Mouse (Mus musculus) hindbrain, embryonic 13.5 days (tissue): ENCODE results near the gene Rasal3. TPM values are rescaled to one million over a fixed set of nuclear protein-coding genes. Genes with fewer than 3 reads are reported as not detected.
A peak's percentile ranks its signal among the peaks of the same experiment; 100 is the strongest.

Experiments used
- ATAC-seq: fragments of 200-750 bp; cut with Nextera tagmentation; 2 replicates; pipeline ENCODE4 v1.8.0; 2017; ENCODE audit warnings: moderate TSS enrichment; ENCODE audit not compliant: low FRiP score
- H3K27ac ChIP-seq: fragments of 300-500 bp; sonication (generic); 2 replicates; pipeline ENCODE4 v1.5.1; 2015; ENCODE audit warnings: inconsistent platforms, mild to moderate bottlenecking, moderate library complexity
- H3K27me3 ChIP-seq: fragments of 300-500 bp; sonication (generic); 2 replicates; pipeline ENCODE4 v1.6.1; 2015; ENCODE audit warnings: mild to moderate bottlenecking, inconsistent platforms
- H3K36me3 ChIP-seq: fragments of 300-500 bp; sonication (generic); 2 replicates; pipeline ENCODE4 v1.6.1; 2015; ENCODE audit warnings: mild to moderate bottlenecking, inconsistent platforms
- H3K4me1 ChIP-seq: fragments of 300-500 bp; sonication (generic); replicated peaks from 2 replicates; pipeline ENCODE4 v1.6.1; 2015; ENCODE audit warnings: inconsistent platforms
- H3K4me2 ChIP-seq: fragments of 300-500 bp; sonication (generic); 2 replicates; pipeline ENCODE4 v1.6.1; 2015; ENCODE audit warnings: inconsistent platforms, mild to moderate bottlenecking, moderate library complexity
- H3K4me3 ChIP-seq: fragments of 300-500 bp; sonication (generic); 2 replicates; pipeline ENCODE4 v1.5.1; 2015; ENCODE audit warnings: mild to moderate bottlenecking, inconsistent platforms
- H3K9ac ChIP-seq: fragments of 300-500 bp; sonication (generic); 2 replicates; pipeline ENCODE4 v1.6.1; 2015; ENCODE audit warnings: mild to moderate bottlenecking, inconsistent platforms
- H3K9me3 ChIP-seq: fragments of 300-500 bp; sonication (generic); 2 replicates; pipeline ENCODE4 v1.6.1; 2016; ENCODE audit warnings: inconsistent platforms
- WGBS: fragments of 180-500 bp; shearing (Covaris S2); methylation state at CpG from one replicate; pipeline ENCODE4 v1.1.7; 2015; 5-methylcytosine and 5-hydroxymethylcytosine counted together
- microRNA-seq: library from miRNA; unstranded; fragments of <30 nt; microRNA quantifications from one replicate; pipeline ENCODE4, GENCODE M21; 2016
- polyA plus RNA-seq: library from polyadenylated mRNA; unstranded; fragments of >200 nt; fragmentation: Nextera tagmentation; extraction: Ambion mirVana; gene quantifications from 2 replicates; pipeline ENCODE4 v1.2.1, GENCODE M21; 2015

Gene Rasal3
- polyA plus RNA-seq, 1 experiment from 2014 or later, result 0.62 TPM

DNA sequence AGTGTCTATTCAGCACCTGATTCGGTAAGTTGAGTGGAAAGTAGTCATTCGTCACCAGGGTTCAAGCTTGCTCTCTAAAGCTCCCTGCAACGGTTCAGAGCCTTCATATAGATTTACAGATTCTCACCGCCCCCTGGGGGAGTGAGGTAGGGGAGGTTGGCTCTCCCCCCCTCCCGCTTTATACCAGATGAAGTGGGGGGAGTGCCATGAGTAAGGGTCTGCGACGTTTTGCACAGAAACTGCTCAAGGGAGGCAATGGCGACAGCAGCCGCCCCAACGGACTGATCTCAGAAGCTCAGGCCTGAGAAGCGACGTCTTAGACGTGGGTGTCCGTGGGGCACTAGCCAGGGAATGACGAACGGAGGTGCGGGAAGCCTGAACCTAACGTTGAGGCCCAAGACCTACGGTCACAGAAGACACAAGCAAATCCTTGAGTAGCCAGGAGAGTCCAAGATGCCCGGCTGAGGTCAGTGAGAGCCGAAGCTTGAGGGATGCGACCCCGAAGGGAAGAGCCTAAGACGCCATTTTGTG is 53.5 kb downstream of the Rasal3 start:
- ATAC-seq, result no peak; the same call in none of the 2 replicates

DNA sequence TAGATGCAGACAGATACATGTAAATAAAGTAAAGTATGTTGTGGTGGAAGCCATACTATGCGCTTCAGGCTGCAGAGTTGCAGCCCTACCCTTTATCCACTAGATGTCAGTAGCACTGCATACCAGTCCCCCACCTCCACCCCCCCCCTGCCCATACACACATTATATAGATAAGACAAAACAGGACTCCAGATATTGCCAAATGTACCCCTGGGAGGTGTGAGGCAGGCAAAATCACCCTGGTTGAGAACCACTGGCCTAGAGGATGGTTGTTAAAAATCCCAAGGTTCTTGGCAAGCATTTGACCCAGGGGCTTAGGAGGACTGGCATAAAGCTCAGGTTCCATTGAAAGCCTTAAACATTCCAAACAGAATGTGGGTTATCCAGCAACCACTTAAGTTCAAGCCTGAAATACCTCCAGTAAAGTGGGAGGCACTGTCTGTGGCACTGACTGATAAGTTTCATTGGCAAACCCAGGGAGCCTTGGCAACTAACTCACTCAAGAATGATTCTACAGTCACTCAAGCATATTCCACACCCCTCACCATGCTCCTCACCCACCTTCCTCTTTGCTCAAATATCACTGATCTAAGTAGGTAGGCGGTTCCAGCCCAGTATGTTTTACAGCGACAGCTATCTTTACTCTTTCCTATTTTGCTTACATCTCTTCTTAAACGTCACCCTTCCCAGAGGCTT is 54.2 kb downstream of the Rasal3 start:
- Histone ChIP-seq H3K27me3 (no peaks in the 10 kb centered on the region), H3K4me1 (peaks cover 34% of the 10 kb centered on the region), H3K36me3 (peaks cover 11% of the 10 kb centered on the region), H3K27ac (peak overlapping the region; percentile 91), H3K4me2 (peak overlapping the region; percentile 89), H3K4me3 (peak overlapping the region; percentile 87), H3K9ac (peak overlapping the region; percentile 91), H3K9me3 (no peaks in the 10 kb centered on the region)
- 6% methylated on average over 4 of the region's 4 CpGs for WGBS
- no peak for ATAC-seq

More for the DNA sequence above, 53.5 kb downstream of the Rasal3 start:
- Histone ChIP-seq H3K4me2 (peak overlapping the region; percentile 89), H3K9ac (peak overlapping the region; percentile 91), H3K36me3 (peaks cover 14% of the 10 kb centered on the region), H3K27ac (peak overlapping the region; percentile 91), H3K9me3 (no peaks in the 10 kb centered on the region), H3K27me3 (no peaks in the 10 kb centered on the region), H3K4me3 (peak overlapping the region; percentile 87), H3K4me1 (peaks cover 41% of the 10 kb centered on the region)
- WGBS, result under 1% methylated on average over 24 of the region's 24 CpGs

DNA sequence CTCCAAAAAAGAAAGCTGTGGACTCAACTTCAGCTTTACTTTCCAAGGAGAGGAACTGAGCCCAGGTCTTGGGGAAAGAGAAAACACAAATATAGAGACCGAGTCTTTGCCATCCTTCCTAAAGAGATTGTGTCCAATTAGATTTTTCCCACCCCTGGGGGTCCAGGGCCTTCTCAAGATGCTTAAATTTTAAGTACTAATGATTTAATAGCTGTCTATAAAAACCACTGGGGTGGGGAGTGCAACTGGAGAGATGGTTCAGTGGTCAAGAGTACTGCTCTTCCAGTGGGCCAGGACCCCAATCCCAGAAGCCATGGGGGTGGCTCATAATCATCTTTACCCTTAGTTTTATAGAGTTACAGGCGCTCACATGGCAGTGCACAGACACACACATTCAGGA is 55.0 kb downstream of the Rasal3 start:
- Histone ChIP-seq H3K27ac (no peak overlapping the region), H3K9me3 (no peaks in the 10 kb centered on the region), H3K4me2 (peak overlapping the region; percentile 89), H3K36me3 (peaks cover 11% of the 10 kb centered on the region), H3K27me3 (no peaks in the 10 kb centered on the region), H3K9ac (peak overlapping the region; percentile 91; the same call in 1 of the 2 replicates), H3K4me3 (no peak overlapping the region), H3K4me1 (peaks cover 32% of the 10 kb centered on the region)
- no peak for ATAC-seq
- 93% methylated on average over 2 of the region's 2 CpGs for WGBS

DNA sequence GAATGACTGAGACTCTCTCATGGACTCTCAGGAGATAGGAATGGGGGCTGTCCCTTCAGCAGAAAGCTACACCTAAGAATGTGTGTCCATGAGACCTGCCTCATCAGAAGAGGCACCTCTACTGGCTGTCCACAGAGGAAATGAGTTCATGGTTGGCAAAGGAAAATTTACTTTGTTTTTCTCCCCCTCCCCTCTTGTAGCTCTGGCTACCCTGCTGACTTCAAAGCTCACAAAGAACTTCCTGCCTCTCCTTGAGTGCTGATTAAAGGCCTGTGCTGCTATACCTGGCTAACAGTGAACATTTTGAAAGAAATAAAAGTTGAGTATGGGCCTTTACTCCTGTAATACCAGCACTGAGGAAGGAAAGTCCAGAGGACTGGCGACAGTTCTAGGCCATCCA is 62.3 kb downstream of the Rasal3 start:
- no peak for ATAC-seq
- Histone ChIP-seq H3K4me2 (no peak overlapping the region), H3K4me1 (no peaks in the 10 kb centered on the region), H3K9ac (no peak overlapping the region), H3K4me3 (no peak overlapping the region), H3K9me3 (no peaks in the 10 kb centered on the region), H3K27ac (no peak overlapping the region), H3K36me3 (peaks cover 53% of the 10 kb centered on the region), H3K27me3 (no peaks in the 10 kb centered on the region)
- WGBS, result 97% methylated on average over 1 of the region's 1 CpGs

Small RNAs within 50 kb of the gene (microRNA-seq; reads per million reads assigned to microRNA genes)
- not detected for gene Gm22201

Other genes with a start within 250 kb of the Rasal3 start
- gene Notch3, start 236.7 kb downstream of the Rasal3 start, polyA plus RNA-seq, result 8.2 and 8.6 TPM in 2 replicates
- 0.10 and 0.23 TPM in 2 replicates for gene Ephx3, start 214.0 kb downstream of the Rasal3 start, polyA plus RNA-seq
- 81.8 and 83.9 TPM in 2 replicates for gene Brd4, start 118.9 kb downstream of the Rasal3 start, polyA plus RNA-seq
- 109 TPM in 2 replicates for gene Akap8, start 82.3 kb downstream of the Rasal3 start, polyA plus RNA-seq
- gene Akap8l, start 53.0 kb downstream of the Rasal3 start, polyA plus RNA-seq, result 148 and 156 TPM in 2 replicates
- 35.3 and 35.9 TPM in 2 replicates for gene Wiz, start 14.1 kb downstream of the Rasal3 start, polyA plus RNA-seq
- gene Pglyrp2, start 20.6 kb upstream of the Rasal3 start, polyA plus RNA-seq, result 0.12 TPM in 1 of 2 replicates, not detected in the other
- 1.3 and 1.4 TPM in 2 replicates for gene Cyp4f39, start 49.1 kb upstream of the Rasal3 start, polyA plus RNA-seq
- 12.8 and 13.1 TPM in 2 replicates for gene Cyp4f17, start 102.5 kb upstream of the Rasal3 start, polyA plus RNA-seq
- gene Cyp4f16, start 133.0 kb upstream of the Rasal3 start, polyA plus RNA-seq, result 19.9 and 23.4 TPM in 2 replicates
- 1.1 TPM in 1 of 2 replicates, not detected in the other for gene Cyp4f37, start 217.7 kb upstream of the Rasal3 start, polyA plus RNA-seq